Mouse (Mus musculus) naive thymus-derived CD4-positive, alpha-beta T cell, adult 2 months (primary cell): ENCODE measurements at regions not wholly inside any gene's neighbourhood (a gene's known extent, or its start where the extent isn't known, plus 50 kb on each side); places are given as distances from the start of the nearest gene placed in this dataset.

Source experiments
- DNase-seq: peaks from one replicate; pipeline ENCODE4 v3.0.0-alpha.2; 2011; ENCODE audit warnings: low read depth

GRCm38 (mm10) chr8:117894861-117895260 lies 93.1 kb upstream of the Mphosph6 start:
- DNase-seq = no peak

GRCm38 (mm10) chr8:117890211-117890610 lies 88.5 kb upstream of the Mphosph6 start:
- DNase-seq = no peak

GRCm38 (mm10) chr8:117881414-117881973 lies 79.8 kb upstream of the Mphosph6 start:
- no peak for DNase-seq

GRCm38 (mm10) chr8:117880279-117880975 lies 78.7 kb upstream of the Mphosph6 start:
- no peak for DNase-seq

- no peak for DNase-seq
Measured at GRCm38 (mm10) chr8:117873611-117874010, 71.9 kb upstream of the Mphosph6 start.

GRCm38 (mm10) chr8:117867138-117867537 lies 65.4 kb upstream of the Mphosph6 start:
- DNase-seq = no peak

- no peak for DNase-seq
Measured at GRCm38 (mm10) chr8:117865014-117865413, 63.3 kb upstream of the Mphosph6 start.

- DNase-seq = peak; percentile 25
Measured at GRCm38 (mm10) chr8:117863837-117864236, 62.1 kb upstream of the Mphosph6 start.

GRCm38 (mm10) chr8:117862318-117862717 lies 60.6 kb upstream of the Mphosph6 start:
- no peak for DNase-seq

- no peak for DNase-seq
Measured at GRCm38 (mm10) chr8:117859734-117860133, 58.0 kb upstream of the Mphosph6 start.

- no peak for DNase-seq
Measured at GRCm38 (mm10) chr8:117859095-117859494, 57.4 kb upstream of the Mphosph6 start.

GRCm38 (mm10) chr8:117856121-117856520 lies 54.4 kb upstream of the Mphosph6 start:
- no peak for DNase-seq

GRCm38 (mm10) chr8:117854942-117855491 lies 53.3 kb upstream of the Mphosph6 start:
- DNase-seq = no peak

GRCm38 (mm10) chr8:117854301-117854700 lies 52.6 kb upstream of the Mphosph6 start:
- DNase-seq = no peak

- DNase-seq = no peak
Measured at GRCm38 (mm10) chr8:117853408-117853807, 51.7 kb upstream of the Mphosph6 start.

GRCm38 (mm10) chr8:117852521-117852920 lies 50.8 kb upstream of the Mphosph6 start:
- no peak for DNase-seq
